Mouse (Mus musculus) adrenal gland, postnatal 14 days (tissue): Measurements from ENCODE around the gene Dolpp1. TPM values are rescaled to one million over a fixed set of nuclear protein-coding genes. Genes with fewer than 3 reads are reported as not detected.

Source experiments
- DNase-seq: peaks from one replicate; pipeline ENCODE4 v3.0.0; 2021; ENCODE audit warnings: mixed read lengths
- microRNA-seq, 2 experiments: library from miRNA; unstranded; fragments of <30 nt; microRNA quantifications; one replicate each; pipeline ENCODE4 v1.2.0; 2021
- total RNA-seq: library from RNA; stranded (reverse); gene quantifications from 2 replicates; pipeline ENCODE4 v1.2.3, GENCODE M21; 2021

Gene Dolpp1
- total RNA-seq, 1 experiment from 2014 or later, result 19.5 TPM

DNA sequence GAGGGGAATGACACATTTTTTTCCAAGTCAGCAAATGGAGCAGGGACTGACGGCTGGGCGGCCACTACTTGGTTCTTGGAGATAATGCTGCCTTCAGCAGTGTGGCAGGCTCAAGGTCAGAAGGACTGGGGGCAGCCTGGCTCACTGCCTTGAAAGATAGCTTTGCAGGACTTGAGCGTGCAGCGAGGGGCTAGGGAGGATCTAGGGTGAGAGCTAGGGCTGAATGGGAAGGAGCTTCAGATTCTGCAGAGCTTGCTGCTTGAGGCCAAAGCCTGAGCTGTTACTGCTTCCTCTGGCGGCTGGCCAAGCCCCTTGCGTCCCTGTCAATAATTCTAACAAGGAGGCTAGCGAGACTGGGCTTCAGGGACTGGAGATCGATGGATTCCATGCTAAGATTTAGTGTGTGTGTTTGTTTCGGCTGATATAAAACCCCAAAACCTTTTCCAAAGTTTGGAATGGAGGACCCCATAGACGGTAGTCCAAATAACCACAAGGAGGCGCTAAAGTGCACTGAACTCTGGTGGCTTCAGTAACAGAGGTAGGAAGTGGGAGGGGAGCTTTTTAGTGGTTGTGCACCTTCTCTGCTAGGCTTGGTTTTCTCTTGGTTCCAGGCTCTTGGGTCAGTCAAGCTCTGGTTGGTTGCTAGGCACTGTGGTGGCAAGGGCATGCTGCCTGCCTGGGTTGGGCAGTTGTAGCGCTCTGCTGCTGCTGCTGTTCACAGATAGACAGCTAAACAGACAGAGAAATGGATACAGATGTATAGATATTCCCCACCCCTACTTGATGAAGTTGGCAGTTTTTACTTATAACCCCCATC is 48.9 kb downstream of the Dolpp1 start:
- DNase-seq, result peak; percentile 80

GRCm38 (mm10) chr2:30441518-30442497 is 49.8 kb downstream of the Dolpp1 start:
- DNase-seq, result peak; percentile 91

DNA sequence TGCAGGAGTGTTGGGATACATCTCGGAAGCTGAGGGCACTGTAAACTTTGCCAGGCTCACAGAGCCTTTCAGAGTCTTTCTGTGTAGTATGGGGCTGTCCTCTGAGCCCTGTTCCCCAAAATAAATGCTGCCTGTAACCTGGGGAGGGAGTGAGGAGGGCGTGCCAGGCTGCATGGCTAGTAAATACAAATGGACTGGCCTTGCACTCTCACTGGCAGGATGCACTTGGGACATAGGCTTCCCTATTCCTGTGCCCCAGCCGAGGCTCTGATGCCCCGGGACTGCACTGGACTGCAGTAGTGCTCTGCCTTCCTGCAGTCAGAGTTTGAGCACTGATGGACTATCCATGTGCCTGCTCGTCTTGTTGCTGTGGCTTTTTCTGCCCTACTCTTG is 50.4 kb downstream of the Dolpp1 start:
- DNase-seq, result peak; percentile 34

GRCm38 (mm10) chr2:30443281-30443680 is 51.2 kb downstream of the Dolpp1 start:
- DNase-seq, result no peak

DNA sequence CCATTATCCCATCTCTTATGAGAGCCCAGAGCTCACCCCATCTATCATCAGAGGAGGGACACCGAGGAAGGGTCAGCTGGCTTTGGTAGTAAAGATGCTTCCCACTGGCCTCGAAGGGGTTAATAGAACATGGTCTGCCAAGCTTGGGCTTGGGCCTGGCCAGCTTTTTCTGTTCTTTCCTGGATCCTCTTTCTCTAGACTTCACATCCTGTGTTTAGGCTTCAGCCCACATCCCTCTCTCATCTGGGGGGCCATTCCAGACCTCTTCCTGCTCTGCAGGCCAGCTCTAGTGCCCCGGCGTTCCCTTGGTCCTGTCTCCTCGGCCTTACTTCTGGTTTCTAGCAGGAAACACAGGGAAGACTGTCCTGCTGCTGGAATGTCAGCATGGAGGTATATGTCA is 52.0 kb downstream of the Dolpp1 start:
- DNase-seq, result no peak

DNA sequence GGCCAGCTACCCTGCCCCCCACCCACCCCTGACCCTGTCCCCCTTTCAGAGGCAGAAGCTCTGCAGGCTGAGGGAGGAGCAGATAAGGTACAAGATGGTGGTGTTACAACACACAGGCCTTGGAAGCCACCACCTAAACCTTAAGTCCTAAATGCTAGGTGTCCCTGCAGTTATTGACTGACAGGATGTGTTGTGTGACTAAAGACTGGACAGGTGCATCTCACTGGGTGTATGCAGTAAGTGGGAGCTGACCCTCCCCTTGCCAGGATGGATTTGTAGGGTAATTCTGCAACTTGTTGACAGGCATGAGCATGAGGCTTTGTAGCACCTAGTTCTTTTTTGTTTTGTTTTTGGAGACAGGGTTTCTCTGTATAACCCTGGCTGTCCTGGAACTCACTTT is 52.4 kb downstream of the Dolpp1 start:
- no peak for DNase-seq

DNA sequence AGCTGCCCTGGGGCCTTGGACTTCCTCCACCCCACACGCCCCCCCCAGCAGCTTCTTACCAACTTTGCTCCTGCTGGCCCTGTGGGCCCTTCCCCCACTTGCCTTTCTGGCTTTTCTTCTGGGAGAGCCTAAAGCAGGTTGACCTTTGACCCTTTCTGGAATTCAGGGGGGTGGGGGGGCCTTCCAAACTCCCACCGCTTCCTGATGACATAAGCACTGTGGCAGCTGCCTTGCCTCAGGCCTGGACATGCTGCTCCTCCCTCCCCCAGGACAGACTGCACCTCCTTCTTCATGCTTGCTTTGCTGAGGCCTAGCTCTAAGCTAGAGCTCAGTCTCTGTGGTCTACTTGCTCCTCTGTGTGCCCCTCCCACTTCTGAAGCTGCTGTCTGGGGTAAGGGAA is 53.3 kb downstream of the Dolpp1 start:
- peak; percentile 45 for DNase-seq

- peak; percentile 54 for DNase-seq
These were observed 55.1 kb downstream of the Dolpp1 start for GRCm38 (mm10) chr2:30446891-30447826.

- no peak for DNase-seq
These were observed 56.3 kb downstream of the Dolpp1 start for GRCm38 (mm10) chr2:30448371-30448770.

Small RNAs within 50 kb of the gene (microRNA-seq; reads per million reads assigned to microRNA genes)
- 0.38 to 0.85 reads per million in 2 experiments for gene Gm47292

Other genes with a start within 250 kb of the Dolpp1 start
- 49.3 and 52.9 TPM in 2 replicates for gene Endog, start 220.8 kb upstream of the Dolpp1 start, total RNA-seq
- 21.8 and 22.2 TPM in 2 replicates for gene Spout1, start 213.8 kb upstream of the Dolpp1 start, total RNA-seq
- gene Kyat1, start 186.4 kb upstream of the Dolpp1 start, total RNA-seq, result 29.1 and 29.3 TPM in 2 replicates
- gene Lrrc8a, start 154.5 kb upstream of the Dolpp1 start, total RNA-seq, result 57.7 and 60.3 TPM in 2 replicates
- 0.63 and 1.7 TPM in 2 replicates for gene Gm28035, start 151.7 kb upstream of the Dolpp1 start, total RNA-seq
- gene Phyhd1, start 126.1 kb upstream of the Dolpp1 start, total RNA-seq, result 19.8 and 20.4 TPM in 2 replicates
- gene Gm28038, start 111.2 kb upstream of the Dolpp1 start, total RNA-seq, result not detected in 2 replicates
- 46.2 and 48.1 TPM in 2 replicates for gene Dolk, start 105.9 kb upstream of the Dolpp1 start, total RNA-seq
- 38.2 and 40.5 TPM in 2 replicates for gene Nup188, start 105.9 kb upstream of the Dolpp1 start, total RNA-seq
- 73.2 and 80.6 TPM in 2 replicates for gene Sh3glb2, start 32.9 kb upstream of the Dolpp1 start, total RNA-seq
- 87.9 and 89.3 TPM in 2 replicates for gene Miga2, start 28.0 kb upstream of the Dolpp1 start, total RNA-seq
- gene Crat, start 23.6 kb downstream of the Dolpp1 start, total RNA-seq, result 291 and 301 TPM in 2 replicates
- gene Ptpa, start 23.8 kb downstream of the Dolpp1 start, total RNA-seq, result 145 and 155 TPM in 2 replicates
- gene Ier5l, start 82.0 kb downstream of the Dolpp1 start, total RNA-seq, result 6.4 and 6.8 TPM in 2 replicates
- gene Cstad, start 202.8 kb downstream of the Dolpp1 start, total RNA-seq, result 1.6 and 3.5 TPM in 2 replicates